Mouse (Mus musculus) urinary bladder, postnatal 25 days (tissue): ENCODE results near the gene Toe1.

Experiments used
- DNase-seq: peaks from one replicate; pipeline ENCODE4 v3.0.0; 2022; ENCODE audit warnings: low spot score

Toe1 gene

DNA sequence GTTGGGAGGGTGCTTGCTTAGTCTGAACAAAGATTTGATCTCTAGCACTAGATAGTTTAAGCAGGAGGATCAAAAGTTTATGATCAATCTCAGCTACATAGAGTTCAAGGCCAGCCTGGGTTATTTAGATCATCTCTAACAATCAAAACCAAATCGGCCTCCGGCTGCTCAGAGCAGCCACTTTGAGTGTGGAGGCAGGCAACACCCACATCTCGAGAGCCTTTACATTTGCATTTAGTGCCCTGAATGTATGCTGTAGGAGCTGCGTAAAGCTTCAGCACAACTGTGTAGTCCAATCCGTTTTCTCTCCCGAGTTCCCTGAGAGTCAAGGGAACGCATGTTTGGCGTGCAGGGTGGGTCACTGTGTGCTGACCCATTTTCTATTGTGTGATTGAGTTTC is 15.0 kb downstream of the Toe1 start:
- no peak for DNase-seq

DNA sequence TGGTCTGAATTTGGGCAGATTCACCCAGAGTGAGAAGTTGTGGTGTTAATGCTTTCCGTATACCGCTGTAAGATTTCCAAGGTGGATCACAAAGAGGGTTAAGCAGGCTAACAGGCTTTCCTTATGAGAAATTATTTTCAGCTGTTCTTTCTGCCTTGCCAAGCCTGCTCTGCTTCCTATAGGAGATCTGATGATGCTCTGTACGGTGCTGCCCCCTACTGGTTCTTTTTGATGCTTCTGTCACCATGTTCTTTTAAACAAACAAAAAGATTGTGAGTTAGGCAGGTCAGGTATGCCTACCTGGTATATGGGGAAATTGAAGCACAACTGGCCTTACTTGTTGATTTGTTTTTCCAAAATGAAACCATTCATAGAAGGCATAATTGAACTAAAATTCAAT is 18.5 kb downstream of the Toe1 start:
- DNase-seq = peak; percentile 70

DNA sequence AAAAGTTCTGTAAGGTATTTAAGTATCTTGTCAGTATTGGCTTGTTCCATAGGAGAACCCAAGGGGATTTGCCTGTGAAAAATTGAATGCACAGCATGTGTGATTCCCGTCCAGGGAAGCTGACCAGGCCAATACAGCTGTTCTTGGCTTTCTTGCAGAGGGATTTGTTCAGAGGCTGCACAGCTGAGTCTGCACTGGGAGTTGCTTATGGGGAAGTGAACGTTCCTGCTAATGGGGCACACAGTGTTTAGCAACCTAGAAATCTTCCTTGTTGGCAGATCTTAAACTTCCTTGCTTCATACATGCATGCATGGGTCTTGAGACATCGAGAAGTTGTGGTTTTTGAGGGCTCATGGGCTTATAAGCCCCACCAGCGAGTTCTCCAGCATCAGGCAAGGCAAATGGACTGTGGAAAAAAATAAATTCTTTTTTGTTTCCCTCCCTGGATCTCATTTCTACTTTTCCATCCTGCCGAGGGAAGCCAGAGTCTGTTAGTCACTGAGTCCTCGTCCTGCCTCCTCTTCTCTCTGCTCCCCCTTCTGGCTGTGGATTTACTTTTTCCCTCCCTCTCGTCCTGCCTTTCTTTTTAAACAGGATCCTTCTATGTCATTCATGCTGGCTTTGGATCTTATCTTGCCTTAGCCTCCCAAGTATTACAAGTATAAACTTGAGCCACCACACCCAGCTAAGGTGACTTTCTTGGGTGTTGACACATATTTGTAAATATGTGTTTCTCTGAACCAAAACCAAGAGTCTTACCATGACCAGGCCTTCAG is 19.3 kb downstream of the Toe1 start:
- no peak for DNase-seq

DNA sequence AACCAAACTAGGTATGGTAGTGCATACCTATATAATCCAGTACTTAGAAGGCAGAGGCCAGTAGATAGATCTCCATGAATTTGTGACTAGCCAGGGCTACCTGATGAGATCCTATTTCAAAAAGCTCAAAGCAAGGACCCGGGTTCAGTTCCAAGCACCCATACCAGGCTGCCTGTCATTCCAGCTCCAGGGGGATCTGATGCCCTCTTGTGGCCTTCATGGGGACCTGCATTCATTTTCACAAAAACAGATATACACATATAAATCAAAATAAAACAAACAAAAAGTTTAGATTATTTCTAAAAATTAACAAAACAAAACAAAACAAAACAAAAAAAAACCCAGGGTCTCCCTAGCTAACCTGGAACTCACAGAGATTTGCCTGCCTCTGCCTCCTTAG is 20.9 kb downstream of the Toe1 start:
- DNase-seq = no peak

DNA sequence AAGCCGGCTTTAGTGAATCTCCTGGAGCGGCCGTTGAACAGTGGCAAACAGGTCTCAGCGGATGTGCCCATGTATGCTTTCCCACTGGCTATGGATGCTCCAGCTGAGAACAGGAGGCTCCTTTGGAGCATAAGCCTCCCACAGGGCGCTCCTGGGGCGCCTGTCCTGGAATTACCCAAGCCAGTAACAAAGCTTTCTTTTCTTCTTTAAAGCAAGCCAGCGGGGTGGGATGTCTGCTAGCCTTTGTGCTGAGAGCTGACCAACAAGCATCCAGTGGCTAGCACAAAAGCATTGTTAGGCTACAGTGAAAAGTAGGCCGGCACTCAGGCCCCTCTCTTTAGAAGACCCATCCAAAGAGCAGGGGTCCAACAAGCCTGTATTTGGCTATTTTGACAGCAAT is 25.3 kb downstream of the Toe1 start:
- no peak for DNase-seq

DNA sequence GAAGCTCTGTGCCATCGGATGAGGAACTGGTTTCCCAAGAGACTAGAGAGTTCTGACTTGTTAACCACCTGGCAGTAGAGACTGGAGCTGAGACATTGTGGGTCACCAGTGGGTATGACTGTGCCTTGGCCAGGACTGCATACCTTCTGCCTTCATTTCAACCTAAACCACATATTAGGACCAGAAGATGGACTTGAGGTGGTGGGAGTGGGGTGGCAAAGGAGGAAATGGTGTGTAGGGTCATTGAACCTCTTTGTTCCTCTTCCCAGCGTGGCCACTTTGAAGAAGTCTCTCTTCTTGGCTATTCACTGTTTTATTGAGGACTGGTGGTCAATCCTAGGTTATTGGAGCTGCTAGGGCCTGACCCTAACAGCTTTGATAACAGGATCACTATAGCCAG is 26.1 kb downstream of the Toe1 start:
- no peak for DNase-seq

DNA sequence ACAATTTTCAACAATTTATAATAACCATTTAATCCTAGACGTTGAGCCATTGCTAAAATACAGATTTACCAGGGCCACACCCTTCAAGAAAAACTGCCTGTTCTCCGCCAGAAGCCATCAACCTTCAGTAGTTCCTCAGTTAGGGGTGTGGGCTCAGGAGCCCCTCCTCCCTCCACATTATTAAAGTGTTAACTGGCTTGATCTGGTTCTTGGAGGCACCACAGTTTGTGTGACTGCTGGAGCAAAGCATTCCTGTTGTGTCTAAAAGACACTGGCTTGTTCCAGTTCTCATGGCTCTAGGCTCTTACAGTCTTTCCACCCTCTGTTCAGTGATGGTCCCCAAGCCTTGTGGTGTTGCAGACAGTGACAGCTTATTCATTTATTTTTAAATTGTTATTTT is 26.9 kb downstream of the Toe1 start:
- DNase-seq = no peak

DNA sequence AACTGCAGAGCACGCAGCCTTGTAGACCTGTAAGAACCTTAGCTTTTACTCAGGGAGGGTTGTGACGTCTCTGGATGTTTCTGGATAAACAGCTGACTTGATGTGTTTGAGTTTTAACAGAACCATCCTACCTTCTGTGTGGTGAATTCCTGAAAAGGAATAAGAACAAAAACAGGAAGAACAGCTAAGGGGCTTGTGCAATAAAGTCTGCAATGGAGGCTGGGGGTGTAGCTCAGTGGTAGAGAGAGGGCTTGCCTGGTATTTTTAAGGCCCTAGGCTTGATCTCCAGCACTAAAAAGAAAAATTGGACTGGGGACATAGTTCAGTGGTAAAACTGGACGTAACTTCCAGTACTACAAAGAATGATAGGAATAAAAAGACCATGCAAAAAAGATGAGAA is 30.4 kb downstream of the Toe1 start:
- DNase-seq = no peak

DNA sequence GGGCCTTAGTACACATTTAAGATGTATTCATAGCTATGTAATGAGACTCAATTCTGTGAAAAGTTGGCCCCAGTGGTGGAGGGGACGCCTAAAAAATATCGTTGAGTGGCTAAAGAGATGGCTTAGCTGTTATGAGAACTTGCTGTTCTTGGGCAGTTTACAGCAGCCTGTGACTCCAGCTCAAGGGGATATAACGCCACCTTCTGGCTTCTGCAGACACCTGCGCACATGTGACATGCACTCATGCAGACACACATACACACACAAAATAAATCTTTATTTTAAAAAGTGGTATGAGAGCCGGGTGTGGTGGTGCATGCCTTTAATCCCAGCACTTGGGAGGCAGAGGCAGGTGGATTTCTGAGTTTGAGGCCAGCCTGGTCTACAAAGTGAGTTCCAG is 31.0 kb downstream of the Toe1 start:
- no peak for DNase-seq

DNA sequence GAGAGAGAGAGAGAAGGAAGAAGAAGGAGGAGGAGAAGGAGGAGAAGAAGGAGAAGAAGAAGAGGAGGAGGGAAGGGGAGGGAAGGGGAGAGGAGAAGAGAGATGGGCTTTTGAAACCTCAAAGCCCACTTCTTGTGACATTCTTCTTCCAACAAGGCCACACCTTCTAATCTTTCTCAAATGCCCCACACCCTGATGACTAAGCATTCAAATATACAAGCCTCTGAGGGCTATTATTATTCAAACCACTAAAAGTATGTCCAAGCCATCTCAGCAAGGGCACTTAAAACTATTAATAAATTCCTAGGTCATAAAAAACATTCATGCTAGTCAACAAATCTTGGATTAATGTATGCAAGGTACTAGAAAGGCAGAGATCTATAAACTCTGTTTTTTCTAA is 38.4 kb downstream of the Toe1 start:
- no peak for DNase-seq

DNA sequence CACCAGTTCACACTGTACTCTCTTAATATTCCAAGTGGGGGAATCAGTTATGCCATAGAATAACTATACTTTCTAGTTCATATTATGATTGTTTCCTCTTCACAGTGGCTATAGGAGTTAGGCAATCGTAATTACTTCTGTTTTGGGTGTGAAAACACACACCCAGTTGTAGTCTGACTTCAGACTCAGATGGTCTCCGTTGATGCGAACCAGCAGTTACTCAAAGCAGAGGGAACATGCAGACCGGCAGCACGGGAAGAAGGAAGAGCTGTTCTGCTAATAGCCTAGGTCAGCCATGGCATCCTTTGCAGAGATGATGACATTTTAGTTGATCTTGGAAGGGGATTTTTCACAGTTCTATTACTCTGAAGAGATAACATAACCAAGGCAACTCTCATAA is 38.9 kb downstream of the Toe1 start:
- no peak for DNase-seq

DNA sequence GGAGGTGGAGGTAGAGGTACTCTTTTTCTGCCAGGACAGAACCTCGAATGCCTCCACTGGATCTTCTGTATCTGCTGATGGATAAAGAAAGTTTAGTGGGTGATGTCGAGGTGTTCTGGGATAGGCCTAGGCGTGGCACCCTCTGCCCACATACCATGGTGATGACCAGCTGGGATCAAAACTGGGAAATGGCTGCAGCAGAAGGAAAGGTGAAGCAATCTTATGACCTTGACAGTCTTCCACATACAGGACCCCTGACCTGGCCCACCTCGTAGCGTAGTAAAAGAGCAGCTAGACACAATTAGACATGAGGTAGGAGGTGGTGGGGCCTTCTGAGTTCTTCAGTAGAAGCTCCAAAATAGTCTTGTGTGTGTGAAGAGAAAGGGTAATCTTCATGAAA is 43.4 kb downstream of the Toe1 start:
- no peak for DNase-seq

DNA sequence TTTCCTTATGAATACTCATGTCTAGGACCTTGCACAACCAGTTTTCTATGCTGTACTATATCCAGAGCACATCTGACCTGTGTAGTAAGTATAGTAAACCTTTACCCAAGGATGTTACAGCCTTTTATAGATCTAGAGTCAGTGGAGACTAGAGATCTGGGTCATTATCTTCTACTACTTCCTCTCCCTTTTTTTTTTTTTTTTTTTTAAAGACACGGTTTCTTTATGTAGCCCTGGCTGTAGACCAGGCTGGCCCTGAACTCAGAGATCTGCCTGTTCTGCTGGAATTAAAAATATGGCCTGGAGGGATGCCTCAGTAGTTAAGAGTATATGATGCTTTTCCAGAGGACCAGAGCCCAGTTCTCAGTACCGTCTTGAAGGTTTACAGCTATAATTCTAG is 45.5 kb downstream of the Toe1 start:
- no peak for DNase-seq

DNA sequence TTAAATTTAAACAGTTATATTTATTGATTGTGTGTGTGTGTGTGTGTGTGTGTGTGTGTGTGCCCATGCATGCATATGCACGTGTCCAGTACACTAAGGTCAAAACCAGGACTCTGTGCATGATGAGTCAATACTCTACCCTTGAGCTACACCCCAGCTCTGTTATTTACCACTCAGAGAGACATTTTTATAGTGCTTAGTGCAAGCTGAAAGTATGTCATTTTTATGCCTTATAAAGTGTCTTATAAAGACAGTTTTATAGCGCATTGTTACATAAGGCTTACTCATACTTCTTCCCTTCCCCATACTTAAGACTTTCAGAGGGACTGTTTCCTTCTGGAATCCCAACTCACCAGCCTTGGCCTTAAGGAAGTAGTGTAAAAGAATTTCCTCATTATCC is 57.7 kb downstream of the Toe1 start:
- no peak for DNase-seq
